Mouse (Mus musculus) urinary bladder, postnatal 25 days (tissue): ENCODE measurements around the gene Gm44805.

Experiments
- DNase-seq: peaks from one replicate; pipeline ENCODE4 v3.0.0; 2022; ENCODE audit warnings: low spot score

Gm44805 gene

DNA sequence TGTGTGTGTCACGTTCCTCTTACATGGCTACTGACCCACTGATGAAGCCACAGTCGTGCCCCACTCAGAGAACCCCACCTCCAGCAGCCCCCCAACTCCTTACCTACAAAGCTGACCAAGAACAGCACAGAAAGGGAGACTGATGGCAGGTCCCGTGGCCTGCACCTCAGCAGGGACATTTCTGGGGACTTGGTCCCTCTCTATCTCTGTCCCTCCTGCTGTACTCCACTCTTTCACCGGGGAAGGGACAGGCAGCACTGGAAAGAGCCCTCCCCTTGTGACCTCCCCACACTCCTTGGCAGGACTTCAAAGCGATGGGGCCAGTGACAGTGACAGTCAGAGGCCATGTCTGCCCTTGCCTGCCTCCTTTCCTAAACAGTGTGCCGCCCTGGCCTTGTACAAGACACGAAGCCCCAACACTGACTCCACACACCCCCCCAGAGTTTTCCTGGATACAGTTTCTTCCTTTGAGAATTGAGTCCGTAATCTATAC is at the start of gene Gm44805, which contains the start of gene Apoc4:
Gm44805 (minus strand) TSS at position 222 of the 493 bp plus-strand sequence.
Apoc4 (minus strand) TSS at position 278 of the 493 bp plus-strand sequence.
- DNase-seq = no peak

DNA sequence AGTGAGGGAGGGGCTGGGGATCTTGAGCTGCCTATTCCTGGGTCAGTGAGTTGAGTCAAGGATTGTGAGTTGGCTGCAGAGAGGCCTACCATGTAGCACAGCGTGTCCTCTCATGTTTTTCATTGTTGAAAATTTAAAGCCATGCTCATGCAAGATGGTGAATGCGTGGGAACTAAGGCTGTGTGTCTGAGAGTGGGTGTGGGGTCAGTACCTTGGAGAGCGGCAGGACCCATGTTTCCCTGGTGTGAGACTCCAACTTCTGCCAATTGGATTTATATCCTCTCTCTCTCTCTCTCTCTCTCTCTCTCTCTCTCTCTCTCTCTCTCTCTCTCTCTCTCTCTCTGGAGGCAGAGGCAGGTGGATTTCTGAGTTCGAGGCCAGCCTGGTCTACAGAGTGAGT is 45.3 kb upstream of the Gm44805 start:
- DNase-seq = no peak

- DNase-seq = peak; percentile 55
These were observed 42.9 kb upstream of the Gm44805 start for GRCm38 (mm10) chr7:19724167-19724566.

DNA sequence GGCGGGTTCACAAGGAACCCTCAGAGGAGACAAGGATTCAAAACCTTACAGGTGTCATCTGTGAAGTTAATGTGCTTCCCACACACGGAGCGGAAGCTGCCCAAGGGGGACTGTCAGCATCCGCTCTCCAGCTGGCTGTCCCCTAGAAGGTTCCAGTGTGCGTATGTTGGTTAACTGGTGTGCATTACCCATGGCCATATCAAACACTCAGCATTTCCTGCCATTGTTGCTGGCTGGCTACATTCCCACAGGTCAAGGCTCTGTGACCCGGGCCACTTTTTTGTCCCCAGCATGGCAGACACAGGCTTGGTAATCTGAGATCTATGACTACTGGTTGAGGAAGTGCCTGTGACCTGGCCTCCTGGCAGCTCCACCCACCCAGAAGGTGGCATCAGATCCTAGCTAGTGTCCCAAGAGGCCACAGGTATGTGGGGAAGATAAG is 41.6 kb upstream of the Gm44805 start:
- no peak for DNase-seq

GRCm38 (mm10) chr7:19719200-19719599 is 38.0 kb upstream of the Gm44805 start:
- no peak for DNase-seq

DNA sequence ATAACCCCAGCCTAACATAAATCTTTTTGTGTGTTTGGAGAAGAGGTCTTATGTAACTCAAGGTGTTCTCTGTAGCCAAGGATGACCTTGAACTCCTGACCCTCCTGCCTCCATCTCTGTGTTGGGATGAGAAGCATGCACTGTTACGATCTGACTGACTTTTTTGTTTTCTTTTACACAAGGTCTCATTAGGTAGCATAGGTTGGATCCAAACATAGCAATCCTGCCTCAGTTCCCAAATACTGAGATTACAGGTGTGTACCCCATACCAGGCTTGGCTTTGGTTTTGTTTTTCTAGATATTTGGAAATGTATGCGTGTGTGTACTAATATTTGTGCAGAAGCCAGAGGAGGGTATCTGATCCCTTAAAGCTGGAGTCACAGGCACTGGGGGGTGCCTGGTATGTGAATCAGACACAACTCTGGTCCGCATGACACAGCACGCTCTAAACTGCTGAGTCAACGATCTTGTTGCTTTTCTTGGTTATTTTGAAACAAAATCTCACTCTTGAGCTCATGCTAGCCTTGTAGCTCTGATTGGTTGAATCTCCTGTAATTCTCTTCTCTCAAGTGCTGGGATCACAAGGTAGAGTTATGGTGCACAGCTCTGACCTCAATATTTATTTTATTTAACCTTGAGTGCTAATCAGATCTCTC is 37.2 kb upstream of the Gm44805 start:
- no peak for DNase-seq

DNA sequence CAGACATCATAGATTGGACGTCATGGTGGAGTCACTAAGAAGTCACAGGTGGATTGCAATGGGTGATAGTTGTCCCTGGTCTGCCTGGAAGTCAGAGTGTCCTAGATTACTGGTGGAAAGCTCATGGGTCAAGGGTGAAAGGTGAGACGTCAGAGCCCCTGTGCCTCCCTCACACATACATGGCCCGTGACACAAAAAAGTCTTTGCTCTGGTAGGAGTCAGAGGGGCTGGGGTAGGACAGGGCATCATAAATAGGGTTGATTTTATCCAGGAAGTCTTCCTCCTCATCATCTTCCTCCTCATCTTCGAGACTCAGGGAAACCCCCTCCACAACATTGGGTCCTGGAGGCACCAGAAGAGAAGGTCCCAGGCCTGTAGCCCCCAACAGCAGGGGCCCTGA is 36.1 kb upstream of the Gm44805 start:
- no peak for DNase-seq

DNA sequence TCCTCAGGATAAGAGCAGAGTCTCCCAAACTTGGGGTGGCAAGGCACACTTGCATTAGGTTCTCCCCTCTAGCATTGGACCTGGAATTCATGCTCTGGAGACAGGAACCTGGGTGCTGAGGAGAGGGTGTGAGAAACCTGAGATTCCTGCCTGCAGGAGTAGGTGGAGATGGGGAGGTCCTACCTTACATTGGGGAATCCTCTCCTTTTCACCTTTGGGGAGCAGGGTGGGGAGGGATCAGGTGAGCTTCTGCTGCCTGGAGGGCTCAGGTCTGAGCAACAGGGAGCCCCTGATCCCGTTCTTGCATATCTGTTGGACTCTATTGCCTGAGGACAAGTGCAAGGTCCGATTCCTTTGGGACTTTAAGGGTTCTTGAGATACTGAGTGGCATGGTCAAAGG is 35.6 kb upstream of the Gm44805 start:
- DNase-seq = no peak

- no peak for DNase-seq
These were observed 34.9 kb upstream of the Gm44805 start for GRCm38 (mm10) chr7:19716055-19716682.

- peak; percentile 90 for DNase-seq
These were observed 34.2 kb upstream of the Gm44805 start, which contains the start of gene Tomm40 for GRCm38 (mm10) chr7:19715239-19716054. Tomm40 (minus strand) TSS chr7:19715438.

GRCm38 (mm10) chr7:19714836-19715235 is 33.6 kb upstream of the Gm44805 start:
- peak; percentile 18 for DNase-seq

DNA sequence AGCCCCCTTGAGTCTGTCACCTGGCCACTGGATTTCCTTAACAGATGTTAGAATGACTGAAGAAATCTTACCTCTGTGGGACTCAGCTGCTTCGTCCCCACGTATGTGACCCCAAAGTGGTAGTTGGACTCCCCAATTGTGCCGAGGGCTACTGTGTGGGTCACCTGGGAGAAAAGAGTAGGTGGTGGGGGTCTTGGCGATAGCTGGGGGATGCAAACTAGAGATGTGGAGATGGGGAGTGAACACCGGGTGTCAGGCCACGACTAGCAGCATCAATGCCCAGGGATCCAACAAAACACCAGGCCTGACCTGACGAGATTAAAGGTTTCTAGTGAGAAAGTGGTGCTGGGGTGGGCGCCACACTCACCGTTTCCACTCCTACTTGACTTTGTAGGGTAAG is 32.4 kb upstream of the Gm44805 start:
- no peak for DNase-seq

DNA sequence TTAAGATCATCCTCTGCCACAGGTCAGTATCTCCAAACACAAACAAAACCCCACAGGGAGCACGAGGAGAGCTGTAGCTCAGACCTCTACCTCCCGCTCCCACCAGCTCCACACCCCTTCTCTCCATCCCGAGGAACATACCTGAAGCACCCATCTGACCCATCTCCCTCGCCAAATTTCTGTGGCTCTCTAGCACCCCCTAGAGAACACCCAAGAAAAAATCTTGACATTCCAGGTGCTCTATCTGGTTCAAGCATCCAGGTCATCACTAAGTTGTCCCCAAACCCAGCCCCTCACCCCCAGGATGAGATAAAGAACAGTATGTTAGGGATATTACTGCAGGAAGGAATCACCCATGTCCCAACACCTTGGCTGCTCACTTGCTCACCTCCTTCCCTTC is 32.0 kb upstream of the Gm44805 start:
- DNase-seq = no peak

DNA sequence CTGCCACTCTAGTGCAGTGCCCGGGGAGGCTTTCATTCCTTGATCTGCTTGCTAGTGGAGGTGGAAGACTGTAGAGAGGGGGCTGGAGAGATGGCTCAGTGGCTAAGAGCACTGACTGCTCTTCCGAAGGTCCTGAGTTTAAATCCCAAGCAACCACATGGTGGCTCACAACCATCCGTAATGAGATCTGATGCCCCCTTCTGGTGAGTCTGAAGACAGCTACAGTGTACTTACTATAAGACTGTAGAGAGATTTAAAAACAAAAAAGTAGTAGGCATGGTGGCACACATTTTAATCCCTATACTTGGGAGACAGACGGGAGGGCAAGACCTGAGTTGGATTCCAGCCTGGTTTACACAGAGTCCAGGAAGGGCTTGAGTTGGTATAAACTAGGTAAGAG is 31.2 kb upstream of the Gm44805 start:
- DNase-seq = no peak

- DNase-seq = no peak
These were observed 29.4 kb upstream of the Gm44805 start for GRCm38 (mm10) chr7:19710650-19711049.

- no peak for DNase-seq
These were observed 24.0 kb upstream of the Gm44805 start for GRCm38 (mm10) chr7:19705271-19705670.

GRCm38 (mm10) chr7:19704475-19704874 is 23.3 kb upstream of the Gm44805 start:
- no peak for DNase-seq

DNA sequence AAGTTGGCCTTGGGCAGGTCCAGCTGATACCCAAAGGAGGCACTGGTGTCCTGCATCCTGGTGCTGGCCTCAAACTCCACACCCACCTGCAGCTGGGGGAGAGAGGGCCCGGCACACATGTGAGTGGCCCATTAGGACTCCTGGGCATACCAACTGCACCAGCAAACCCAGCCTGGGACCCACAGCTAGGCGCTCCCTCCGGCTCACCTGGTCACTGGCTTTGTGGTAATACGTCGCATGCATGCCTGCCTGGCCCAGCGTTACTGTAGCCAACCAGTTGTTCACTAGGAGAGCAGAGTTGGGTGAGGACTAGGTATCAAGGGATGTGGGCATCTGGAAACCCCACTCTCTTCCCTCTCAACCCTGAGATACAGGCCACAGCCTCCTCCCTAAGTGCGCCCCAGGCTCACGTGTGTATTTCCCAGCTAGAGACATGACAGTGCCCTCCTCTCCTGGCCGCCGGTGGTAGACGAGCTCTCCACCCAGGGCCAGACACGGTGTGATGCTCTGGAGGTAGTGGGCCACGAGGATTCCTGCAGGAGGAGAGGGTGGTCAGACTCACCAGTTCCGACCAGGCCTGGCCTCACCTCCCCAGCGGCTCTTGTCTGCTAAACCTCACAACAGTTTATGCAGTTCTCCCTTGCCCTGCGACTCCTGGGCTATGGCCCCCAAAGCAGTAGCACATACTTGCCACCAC is 21.8 kb upstream of the Gm44805 start:
- no peak for DNase-seq

GRCm38 (mm10) chr7:19701069-19701761 is 20.0 kb upstream of the Gm44805 start:
- DNase-seq = peak; percentile 67

GRCm38 (mm10) chr7:19700299-19701068 is 19.3 kb upstream of the Gm44805 start:
- DNase-seq = no peak

GRCm38 (mm10) chr7:19699827-19700148 is 18.6 kb upstream of the Gm44805 start:
- DNase-seq = no peak
